Mouse (Mus musculus) v-Abl transformed pro-B cells (cell line): ENCODE measurements around the gene Ifit3b.
"Not testable (repeated sequence)": the region's sequence is repeated elsewhere in the genome, so short reads cannot be mapped to it uniquely, and the experiment has no call there.

Source experiments
- in situ Hi-C, 2 experiments: fragments of 400-800 bp; cut with MboI; formaldehyde crosslinking; loops; one replicate each; pipeline ENCODE4 v1.15.1; 2025; ENCODE audit not compliant: unreplicated experiment in 2 of 2

Ifit3b gene

DNA sequence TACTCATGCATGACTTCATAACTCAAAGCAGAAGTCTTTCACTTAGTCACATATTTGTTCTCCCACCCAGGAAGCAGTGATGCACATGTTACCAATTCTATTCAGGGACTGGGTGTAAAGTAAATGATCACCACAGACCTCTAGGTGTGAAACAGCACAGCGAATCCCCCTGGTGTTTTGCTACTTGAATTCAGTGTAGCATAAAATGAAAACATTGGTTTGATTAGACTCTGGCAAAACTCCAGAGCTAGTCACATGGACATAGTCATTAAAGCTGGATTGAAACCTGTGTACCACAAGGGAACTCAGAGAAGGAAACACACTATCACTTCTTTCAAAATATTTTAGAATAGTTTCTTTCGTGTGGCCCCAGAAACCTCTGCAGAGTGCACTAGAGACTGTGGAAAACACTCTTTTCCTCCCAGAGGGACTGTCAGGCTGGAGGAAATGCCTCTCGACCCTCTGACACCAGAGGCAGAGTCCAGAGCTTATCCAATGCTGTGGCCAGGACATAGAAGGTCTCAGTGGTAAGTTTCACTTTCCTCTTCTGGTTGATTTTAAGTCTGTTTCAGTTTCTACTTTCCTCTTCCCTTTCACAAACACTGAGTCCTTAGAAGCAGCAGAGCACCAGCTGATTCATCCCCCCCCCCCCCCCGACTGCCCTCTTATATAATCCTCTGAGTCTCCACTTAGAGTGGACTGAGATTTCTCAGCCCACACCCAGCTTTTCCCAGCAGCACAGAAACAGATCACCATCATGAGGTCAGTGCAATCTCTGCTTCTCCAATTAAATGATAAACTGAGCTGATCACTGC, at the start of gene Ifit3b:
TSS of gene Ifit3b (plus strand) at position 734 of the 815 bp plus-strand sequence.
- in situ Hi-C loops: not testable (repeated sequence)

DNA sequence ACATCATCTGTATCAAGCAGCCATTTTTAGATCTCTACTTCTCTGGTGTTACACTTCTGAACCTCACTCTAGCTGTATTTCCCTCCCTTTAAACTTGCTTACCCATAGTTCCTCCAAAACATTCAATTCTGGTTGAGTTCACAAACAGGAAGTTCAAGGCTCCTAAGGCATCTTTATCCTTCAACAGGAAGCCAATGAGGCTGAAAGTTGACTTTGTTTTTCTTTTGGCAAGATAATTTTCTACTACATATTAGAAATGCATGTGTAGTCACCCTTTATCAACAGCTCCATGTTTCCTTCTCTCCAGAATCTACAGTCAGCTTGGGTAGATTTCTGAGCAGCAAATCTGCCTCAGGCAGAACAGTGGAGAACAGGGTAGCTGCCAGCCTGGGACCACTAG, 45.2 kb upstream of the Ifit3b start:
- in situ Hi-C loops: no loop called here

DNA sequence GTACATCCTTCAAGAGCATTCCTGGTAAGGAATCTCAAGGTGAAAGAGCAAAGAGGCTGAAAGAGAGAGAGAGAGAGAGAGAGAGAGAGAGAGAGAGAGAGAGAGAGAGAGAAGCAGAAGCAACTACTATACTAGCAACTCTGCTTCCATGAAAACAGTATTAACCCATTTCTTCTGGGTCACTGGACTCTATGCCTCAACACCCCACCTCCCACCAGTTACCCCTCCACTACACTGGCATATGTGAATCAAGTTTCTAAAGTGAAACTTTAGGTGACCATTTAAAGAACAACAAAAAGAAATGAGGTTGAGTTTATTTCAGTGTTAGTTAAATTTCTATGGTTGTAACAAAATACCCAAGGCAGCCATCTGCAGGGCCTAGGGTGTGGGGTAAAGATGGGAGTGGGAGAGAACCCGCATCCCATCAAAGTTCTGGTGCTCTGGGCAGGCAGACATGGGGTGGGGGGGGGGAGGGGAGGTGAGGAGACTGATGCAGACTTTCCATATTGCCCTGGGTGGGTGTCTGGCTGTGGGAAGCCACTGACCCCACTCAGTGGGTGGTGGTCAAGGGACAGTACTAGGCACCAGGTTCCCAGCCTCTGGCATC, 41.5 kb upstream of the Ifit3b start:
- in situ Hi-C loops: no loop called here

- in situ Hi-C loops: no loop called here
These were observed 38.5 kb upstream of the Ifit3b start for GRCm38 (mm10) chr19:34568988-34569895.

DNA sequence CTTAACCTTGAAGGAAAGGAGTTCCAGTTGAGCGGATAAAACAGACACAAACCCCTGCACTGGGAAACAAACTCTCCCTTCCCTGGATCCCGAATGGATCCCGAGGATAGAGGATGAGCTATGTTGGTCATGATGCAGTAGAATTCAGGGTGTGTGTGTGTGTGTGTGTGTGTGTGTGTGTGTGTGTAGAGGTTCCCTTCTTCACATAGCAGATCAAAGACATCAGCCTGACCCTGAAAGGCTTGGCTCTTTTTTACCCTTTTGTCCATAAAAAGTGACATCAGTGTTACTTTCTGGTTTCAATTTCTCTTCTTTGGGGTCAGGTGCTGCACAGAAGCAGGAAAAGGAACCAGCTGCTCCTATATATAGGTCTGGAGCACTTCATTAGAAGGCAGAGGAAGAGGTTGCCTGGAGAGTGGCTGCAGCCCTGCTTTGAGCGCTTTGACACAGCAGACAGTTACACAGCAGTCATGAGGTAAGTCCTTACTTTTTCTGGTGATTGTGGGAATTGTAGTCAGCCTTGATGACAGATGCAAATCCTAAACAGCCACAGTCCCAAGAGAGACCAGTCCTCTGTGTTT, 37.8 kb upstream of the Ifit3b start:
- in situ Hi-C loops: no loop called here

DNA sequence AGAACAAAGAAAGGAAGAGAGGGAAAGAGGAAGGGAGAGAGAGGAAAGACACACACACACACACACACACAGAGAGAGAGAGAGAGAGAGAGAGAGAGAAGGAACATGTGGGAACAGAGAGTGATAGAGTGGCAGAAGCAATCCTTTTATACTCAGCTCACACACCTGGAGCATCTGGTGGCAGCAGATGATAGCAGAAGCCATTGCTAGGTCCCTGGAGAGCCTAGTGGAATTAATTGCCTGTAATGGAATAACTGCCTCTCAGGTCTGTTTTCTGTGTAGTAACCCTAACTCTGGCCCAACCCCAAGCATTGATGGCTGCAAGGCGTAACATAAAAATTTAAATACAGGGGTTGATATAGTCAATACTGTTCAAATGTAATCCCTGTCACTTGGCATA, 36.7 kb upstream of the Ifit3b start:
- in situ Hi-C loops: no loop called here

- in situ Hi-C loops: no loop called here
These were observed 34.1 kb upstream of the Ifit3b start for GRCm38 (mm10) chr19:34573650-34574049.

- in situ Hi-C loops: no loop called here
These were observed 30.6 kb upstream of the Ifit3b start for GRCm38 (mm10) chr19:34577121-34577520.

- in situ Hi-C loops: not testable (repeated sequence)
These were observed 25.1 kb upstream of the Ifit3b start for GRCm38 (mm10) chr19:34582696-34583095.

- in situ Hi-C loops: not testable (repeated sequence)
These were observed 24.5 kb upstream of the Ifit3b start, which contains the start of gene Ifit3 for GRCm38 (mm10) chr19:34583126-34583766. TSS of gene Ifit3 (plus strand) at chr19:34583531.

- in situ Hi-C loops: not testable (repeated sequence)
These were observed 21.9 kb upstream of the Ifit3b start for GRCm38 (mm10) chr19:34585740-34586458.

GRCm38 (mm10) chr19:34587898-34588692, 19.7 kb upstream of the Ifit3b start:
- in situ Hi-C loops: not testable (repeated sequence)

GRCm38 (mm10) chr19:34588959-34589358, 18.8 kb upstream of the Ifit3b start:
- in situ Hi-C loops: no loop called here

DNA sequence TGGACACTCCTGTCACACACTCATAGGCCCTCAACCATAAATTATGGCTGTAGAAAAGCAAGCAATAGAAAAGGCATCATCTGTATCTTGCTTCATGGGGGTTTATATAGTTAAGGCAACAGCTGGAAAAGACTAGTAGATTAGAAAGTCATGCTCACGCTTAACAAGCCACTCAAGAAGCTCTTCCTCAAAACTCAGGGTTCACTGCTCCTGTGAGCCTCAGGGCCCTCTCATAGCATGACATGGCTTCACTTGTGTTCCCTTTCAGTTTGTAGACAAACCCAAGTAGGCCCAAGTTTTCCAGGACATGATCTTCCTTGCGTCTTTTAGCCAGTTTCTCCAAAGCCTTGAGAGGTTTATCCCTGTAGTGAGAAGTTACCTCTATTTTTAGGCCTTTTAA, 14.3 kb upstream of the Ifit3b start:
- in situ Hi-C loops: loop anchor here in 1 of 2 experiments (5.0 kb wide), 1 partner anchor 36 kb away; no protein-coding TSS in a partner anchor

DNA sequence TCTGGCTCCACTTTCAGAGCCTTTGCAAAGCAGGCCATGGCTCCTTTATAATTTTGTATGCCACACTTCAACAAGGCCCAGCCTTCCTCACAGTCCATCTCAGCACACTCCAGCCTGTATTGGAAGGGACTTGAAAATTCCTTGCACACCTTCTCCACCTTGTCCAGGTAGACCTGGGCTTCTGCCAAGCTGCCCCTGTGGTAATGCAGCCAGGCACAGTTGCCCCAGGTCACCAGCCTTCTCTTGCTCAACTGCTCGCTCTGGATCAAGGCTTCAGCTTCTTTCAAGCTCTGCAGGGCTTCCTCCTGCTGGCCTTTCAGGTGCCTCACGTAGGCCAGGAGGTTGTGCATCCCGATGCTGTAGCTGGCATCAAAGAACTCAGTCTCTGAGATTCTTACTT, 13.2 kb upstream of the Ifit3b start:
- in situ Hi-C loops: loop anchor here in 1 of 2 experiments (5.0 kb wide), 1 partner anchor 37 kb away; no protein-coding TSS in a partner anchor

DNA sequence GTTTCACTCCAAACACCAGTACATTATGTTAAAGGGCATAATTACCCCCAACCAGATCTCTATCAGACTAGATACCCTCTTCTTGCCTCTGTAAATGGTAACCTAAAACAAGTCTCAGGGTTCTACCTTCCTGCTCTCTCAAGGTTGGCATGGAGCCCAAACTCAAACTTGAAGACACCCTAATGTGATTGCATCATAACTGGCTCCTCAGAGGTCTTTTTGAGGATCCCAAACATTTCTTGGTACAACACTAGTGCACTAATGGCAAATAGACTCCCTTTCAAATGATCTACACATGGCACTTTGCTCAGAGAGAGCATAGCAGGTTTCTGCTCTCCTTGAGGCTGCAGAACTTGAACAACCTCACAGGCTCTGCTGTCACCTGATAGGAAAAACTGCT, 11.0 kb upstream of the Ifit3b start:
- in situ Hi-C loops: loop anchor here in 1 of 2 experiments (5.0 kb wide), 1 partner anchor 40 kb away; no protein-coding TSS in a partner anchor

DNA sequence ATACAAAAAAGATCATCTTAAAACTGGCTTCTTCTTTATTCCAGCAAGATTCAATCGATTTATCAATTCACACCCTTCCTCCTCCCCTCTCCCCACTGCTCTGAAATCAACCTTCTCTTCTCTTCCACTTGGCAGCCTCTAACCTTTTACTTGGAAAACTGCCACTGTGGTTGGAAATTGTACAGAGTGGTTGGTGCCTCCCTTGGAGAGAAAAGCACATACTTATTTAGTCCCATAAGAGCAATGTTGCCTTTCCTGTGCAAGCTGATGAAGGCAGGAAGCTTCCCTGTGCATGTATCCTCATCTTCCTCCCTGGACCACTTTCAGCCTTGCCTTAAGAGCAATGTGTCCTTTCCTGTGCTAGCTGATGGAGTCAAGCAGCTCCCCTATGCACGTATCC, 9.4 kb upstream of the Ifit3b start:
- in situ Hi-C loops: loop anchor here in 1 of 2 experiments (5.0 kb wide), 1 partner anchor 41 kb away; no protein-coding TSS in a partner anchor

- in situ Hi-C loops: loop anchor here in 1 of 2 experiments (5.0 kb wide), 1 partner anchor 42 kb away; no protein-coding TSS in a partner anchor
These were observed 8.5 kb upstream of the Ifit3b start for GRCm38 (mm10) chr19:34599250-34599649.
